Mouse (Mus musculus) kidney, postnatal 36 days (tissue): ENCODE results near the gene Dnajb12.

ENCODE experiments used
- DNase-seq, 2 experiments: peaks; one replicate each; pipeline ENCODE4 v3.0.0; 2021 to 2022; ENCODE audit warnings: mixed read lengths in 2 of 2

Dnajb12 gene

GRCm38 (mm10) chr10:59879255-59880028 lies at the start of gene Dnajb12:
Gene Dnajb12 (plus strand): TSS chr10:59879556.
- DNase-seq, result peak; percentile 95 to 96

- no peak for DNase-seq
Observed at GRCm38 (mm10) chr10:59829886-59830285, 49.5 kb upstream of the Dnajb12 start.

GRCm38 (mm10) chr10:59831950-59832349 lies 47.4 kb upstream of the Dnajb12 start:
- DNase-seq, result no peak

- no peak for DNase-seq
Observed at GRCm38 (mm10) chr10:59835301-59836155, 43.8 kb upstream of the Dnajb12 start.

- DNase-seq, result no peak
Observed at GRCm38 (mm10) chr10:59837490-59837889, 41.9 kb upstream of the Dnajb12 start.

- DNase-seq, result no peak
Observed at GRCm38 (mm10) chr10:59841434-59841833, 37.9 kb upstream of the Dnajb12 start.

- no peak for DNase-seq
Observed at GRCm38 (mm10) chr10:59843125-59843524, 36.2 kb upstream of the Dnajb12 start.

- no peak for DNase-seq
Observed at GRCm38 (mm10) chr10:59844686-59845085, 34.7 kb upstream of the Dnajb12 start.

- no peak for DNase-seq
Observed at GRCm38 (mm10) chr10:59846416-59846815, 32.9 kb upstream of the Dnajb12 start.

GRCm38 (mm10) chr10:59848079-59848877 lies 31.1 kb upstream of the Dnajb12 start:
- DNase-seq, result no peak

- peak in 1 of 2 experiments; percentile 32 for DNase-seq
Observed at GRCm38 (mm10) chr10:59848953-59849352, 30.4 kb upstream of the Dnajb12 start.

- DNase-seq, result peak; percentile 81
Observed at GRCm38 (mm10) chr10:59849371-59849770, 30.0 kb upstream of the Dnajb12 start.

GRCm38 (mm10) chr10:59857157-59857556 lies 22.2 kb upstream of the Dnajb12 start:
- DNase-seq, result peak; percentile 55 to 69

- DNase-seq, result no peak
Observed at GRCm38 (mm10) chr10:59860684-59861083, 18.7 kb upstream of the Dnajb12 start.

GRCm38 (mm10) chr10:59861201-59861600 lies 18.2 kb upstream of the Dnajb12 start:
- DNase-seq, result no peak

GRCm38 (mm10) chr10:59862816-59863440 lies 16.4 kb upstream of the Dnajb12 start:
- DNase-seq, result no peak

- DNase-seq, result no peak
Observed at GRCm38 (mm10) chr10:59863620-59864019, 15.7 kb upstream of the Dnajb12 start.

- no peak for DNase-seq
Observed at GRCm38 (mm10) chr10:59864232-59864875, 15.0 kb upstream of the Dnajb12 start.

- DNase-seq, result peak; percentile 84 to 94
Observed at GRCm38 (mm10) chr10:59864884-59865726, 14.3 kb upstream of the Dnajb12 start.

- no peak for DNase-seq
Observed at GRCm38 (mm10) chr10:59868266-59868665, 11.1 kb upstream of the Dnajb12 start.

GRCm38 (mm10) chr10:59870038-59870437 lies 9.3 kb upstream of the Dnajb12 start:
- no peak for DNase-seq
